Mouse (Mus musculus) CH12F3 (cell line): Measurements from ENCODE around the gene Gltp.

Experiments
- in situ Hi-C: fragments of 300-500 bp; cut with MboI; formaldehyde crosslinking; loops from 2 replicates; pipeline ENCODE4 v1.14.3; 2020; ENCODE audit warnings: low sequenced_read_pairs

Gene Gltp

GRCm38 (mm10) chr5:114702403-114703392, 11.9 kb upstream of the Gltp start:
- in situ Hi-C loops: no loop called here

- in situ Hi-C loops: no loop called here
Measured at GRCm38 (mm10) chr5:114699015-114699414, 8.2 kb upstream of the Gltp start.

DNA sequence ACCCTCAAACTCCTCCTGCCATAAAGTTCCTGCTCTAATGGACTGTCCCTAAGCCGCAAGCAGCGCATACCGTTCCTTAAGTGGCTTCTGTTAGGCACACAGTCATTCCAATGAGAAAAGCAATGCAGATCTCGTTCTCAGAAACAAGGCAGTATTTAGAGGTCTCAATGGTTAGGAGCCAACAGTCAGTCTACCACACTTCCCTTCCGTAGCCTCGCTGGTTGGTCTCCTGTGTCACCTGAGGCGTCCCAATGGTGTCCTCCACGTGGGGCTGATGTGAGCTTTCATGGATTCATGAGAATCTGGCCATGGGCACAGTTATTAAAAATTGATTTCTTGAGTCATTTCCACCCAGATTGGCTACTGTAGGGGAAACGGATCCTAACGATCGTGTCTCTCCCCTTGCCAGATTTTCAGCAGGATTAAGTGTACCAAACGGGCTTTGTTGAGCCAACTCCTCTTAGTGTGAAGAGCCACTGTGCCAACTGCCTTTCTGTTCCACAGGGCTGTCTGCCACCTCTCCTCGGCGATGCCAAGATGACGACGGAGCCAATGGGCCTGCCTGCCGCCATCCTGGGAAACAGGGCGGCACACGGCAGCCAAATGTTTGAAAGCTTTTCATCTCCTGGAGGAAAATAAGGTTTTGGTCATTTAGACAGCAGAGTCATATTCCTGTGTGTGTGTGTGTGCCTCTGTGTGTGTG, 7.4 kb upstream of the Gltp start:
- in situ Hi-C loops: no loop called here

GRCm38 (mm10) chr5:114696939-114697338, 6.2 kb upstream of the Gltp start:
- in situ Hi-C loops: no loop called here

DNA sequence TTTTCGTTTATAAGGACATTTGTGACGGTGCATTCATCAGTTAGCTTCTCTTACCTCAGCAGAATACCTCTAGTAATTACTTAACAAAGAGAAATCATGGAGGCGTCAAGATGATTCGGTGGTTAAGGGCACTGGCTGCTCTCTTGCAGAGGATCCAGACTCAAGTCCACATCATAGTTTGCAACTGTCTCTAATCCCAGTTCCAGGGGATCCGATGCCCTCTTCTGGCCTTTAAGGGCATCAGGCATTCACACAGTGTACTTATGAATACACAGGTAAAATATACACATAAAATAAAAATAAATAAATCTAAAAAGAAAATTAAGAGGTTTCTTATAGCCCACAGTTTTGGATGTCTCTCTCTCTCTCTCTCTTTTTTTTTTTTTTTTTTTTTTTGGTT, 5.0 kb upstream of the Gltp start:
- in situ Hi-C loops: no loop called here

DNA sequence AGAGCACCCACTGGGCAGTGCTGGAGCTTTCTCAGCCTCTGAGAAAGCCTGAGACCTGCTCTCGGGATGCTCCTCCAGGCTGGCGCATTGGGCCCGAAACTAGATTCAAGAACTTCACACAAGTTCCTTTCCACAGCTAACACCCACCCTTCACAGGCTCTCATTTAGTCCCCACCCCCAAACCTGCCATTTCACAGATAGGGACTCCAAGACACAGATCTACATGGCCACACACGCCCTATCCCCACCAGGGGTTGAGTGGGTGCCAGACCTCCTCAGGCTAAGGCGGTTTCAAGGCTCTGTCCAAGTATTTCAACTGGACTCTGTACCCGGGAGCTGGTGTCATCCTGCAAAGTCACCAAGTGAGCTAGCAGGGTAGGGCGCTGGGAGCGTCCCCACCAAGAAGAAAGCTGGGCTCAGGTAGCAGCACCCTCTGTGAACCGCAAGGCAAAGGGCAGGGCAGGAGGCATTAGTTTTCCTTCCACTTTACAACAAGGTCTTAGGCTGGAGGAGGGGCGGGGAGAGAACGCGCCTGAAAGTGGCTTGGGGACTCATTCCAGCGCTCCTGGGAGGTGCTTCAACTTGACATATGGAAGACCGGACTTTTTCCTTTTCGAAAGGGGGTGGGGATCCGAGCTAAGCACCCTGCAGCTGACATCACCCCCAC, 951 bp downstream of the Gltp start:
- in situ Hi-C loops: no loop called here

GRCm38 (mm10) chr5:114688703-114689102, 2.1 kb downstream of the Gltp start:
- in situ Hi-C loops: no loop called here

DNA sequence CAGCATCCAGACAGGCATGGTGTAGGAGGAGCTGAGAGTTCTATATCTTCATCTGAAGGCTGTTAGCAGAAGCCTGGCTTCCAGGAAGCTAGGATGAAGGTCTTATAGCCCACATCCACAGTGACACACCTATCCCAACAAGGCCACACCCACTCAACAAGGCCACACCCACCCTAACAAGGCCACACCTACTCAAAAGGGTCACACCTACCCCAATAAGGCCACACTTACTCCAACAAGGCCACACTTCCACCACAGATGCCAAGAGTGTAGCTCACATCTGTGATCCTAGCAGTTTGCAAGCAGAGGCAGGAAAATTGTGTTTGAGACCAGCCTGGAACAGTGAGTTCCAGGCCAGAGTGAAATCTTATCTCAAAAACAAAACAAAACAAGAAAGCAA, 2.9 kb downstream of the Gltp start:
- in situ Hi-C loops: no loop called here

GRCm38 (mm10) chr5:114686726-114687210, 4.0 kb downstream of the Gltp start:
- in situ Hi-C loops: no loop called here

- in situ Hi-C loops: no loop called here
Measured at GRCm38 (mm10) chr5:114685986-114686385, 4.8 kb downstream of the Gltp start.

DNA sequence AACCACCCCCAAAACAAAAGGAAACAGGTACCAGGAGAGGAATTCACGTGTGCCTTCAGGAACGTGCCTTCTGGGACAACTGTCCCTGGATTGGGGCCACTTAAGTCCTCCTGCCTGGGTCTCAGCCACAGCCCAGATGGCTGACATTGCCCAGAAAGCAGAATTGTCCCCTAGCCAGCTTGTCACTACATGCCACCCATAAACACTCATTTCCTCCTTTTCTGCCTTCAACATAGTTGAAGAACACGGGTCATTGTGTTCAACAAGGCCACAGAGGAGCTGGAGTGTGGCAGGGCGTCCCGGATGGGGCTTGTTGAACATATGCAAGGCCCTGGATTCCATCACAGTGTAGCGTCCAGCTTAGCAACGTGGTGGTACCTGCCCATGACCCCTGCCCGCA, 9.1 kb downstream of the Gltp start:
- in situ Hi-C loops: no loop called here

DNA sequence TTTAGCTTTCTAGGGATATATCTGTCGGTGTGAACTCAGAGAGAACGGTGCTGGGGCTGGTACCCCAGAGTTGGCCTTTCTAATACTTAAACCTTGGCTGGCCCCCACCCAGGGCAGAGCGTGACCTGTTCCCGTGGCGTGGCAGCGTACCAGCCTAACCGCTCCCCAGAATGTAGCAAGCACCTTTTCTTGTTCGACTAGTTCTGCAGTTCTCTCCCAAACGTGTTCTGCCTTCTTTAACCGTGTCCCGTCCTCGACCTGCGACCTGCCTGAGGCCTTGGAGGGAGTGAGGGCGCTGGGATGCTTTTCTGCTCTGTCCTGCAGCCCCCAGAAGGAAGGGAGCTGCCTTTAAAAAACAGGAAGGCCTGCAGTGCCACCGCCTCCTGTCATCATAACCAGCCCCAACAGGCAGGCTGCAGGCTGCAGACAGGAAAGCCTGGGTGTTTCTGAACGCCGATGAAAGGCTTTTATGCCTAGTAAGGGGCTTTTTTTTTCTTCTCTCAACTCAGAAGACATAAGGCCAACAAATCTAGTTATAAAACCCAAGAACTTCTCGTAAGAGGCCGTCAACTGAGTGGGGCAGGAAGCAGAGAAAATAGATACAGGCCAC, 10.0 kb downstream of the Gltp start:
- in situ Hi-C loops: no loop called here

DNA sequence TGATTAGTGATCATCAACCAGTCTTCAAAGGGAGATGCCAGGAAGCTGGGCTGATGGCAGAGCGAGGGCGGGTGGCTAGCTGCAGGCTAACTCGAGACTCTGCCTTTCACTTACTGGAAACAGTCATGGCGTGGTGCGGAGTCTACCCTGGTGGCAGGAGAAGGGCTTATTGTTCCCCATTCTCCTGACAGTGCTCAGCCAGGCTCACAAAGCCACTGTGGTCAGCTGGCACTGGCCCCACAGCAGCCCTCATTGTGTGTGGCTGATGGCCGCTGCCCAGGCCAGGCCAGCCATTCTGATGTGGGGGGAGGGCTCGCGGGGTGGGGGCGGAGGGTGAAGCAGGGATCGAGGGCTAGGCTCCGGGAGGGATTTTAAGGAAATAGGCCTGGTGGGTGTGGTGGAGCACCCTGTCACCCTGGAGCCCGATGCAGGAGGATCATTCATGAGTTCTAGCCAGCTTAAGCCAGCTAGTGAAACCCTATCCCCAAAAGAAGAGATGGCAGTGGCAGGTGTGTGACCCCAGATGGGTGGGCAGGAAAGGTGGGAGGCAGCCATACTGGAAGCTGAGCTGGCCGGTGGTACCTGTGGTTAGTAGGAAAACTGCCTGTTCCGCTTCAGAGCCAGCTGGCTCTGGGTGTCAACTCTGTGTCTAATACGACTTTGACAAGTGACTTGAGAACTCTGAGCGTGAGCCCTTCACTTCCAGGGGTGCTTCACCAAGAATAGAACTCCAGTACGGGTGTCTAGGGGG, 10.8 kb downstream of the Gltp start:
- in situ Hi-C loops: no loop called here

DNA sequence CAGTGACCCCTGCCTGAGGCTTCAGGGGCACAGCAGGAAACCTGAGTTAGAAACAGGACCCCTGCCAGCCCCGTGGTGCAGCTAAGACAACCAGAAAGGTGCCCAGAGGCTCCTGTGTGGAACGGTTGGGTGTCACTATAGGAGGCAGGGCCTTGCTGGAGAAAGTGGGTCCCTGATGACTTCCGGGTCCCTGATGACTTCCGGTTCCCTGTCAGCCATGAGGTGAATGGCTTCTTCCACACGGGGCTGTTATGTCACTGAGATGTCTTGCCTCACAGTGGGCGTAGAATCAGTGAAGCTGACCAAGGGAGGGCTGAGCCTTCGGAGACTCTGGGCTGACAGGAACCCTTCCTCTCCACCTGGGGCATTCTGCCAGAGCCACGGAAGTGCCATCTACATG, 16.2 kb downstream of the Gltp start:
- in situ Hi-C loops: no loop called here

GRCm38 (mm10) chr5:114673114-114673513, 17.7 kb downstream of the Gltp start:
- in situ Hi-C loops: no loop called here

GRCm38 (mm10) chr5:114669014-114669413, 21.8 kb downstream of the Gltp start:
- in situ Hi-C loops: no loop called here

- in situ Hi-C loops: no loop called here
Measured at GRCm38 (mm10) chr5:114667228-114667856, 23.4 kb downstream of the Gltp start.

DNA sequence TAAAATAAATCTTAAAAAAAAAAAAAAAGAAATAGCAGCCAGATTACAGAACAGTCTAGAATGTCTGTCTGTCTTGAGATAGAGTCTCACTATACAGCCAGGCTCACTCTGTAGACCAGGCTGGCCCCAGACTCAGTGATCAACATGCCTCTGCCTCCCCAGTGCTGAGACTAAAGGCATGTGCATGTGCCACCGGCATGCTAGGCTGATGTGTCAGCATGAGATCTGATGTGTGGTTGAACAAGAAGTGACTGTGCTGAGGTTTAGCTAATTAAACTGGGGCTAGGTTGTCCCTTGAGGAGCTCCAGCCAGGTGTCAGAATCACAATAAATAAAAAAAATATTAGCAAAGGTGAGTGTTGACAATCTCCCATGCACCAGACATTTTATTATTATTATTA, 24.1 kb downstream of the Gltp start:
- in situ Hi-C loops: no loop called here

DNA sequence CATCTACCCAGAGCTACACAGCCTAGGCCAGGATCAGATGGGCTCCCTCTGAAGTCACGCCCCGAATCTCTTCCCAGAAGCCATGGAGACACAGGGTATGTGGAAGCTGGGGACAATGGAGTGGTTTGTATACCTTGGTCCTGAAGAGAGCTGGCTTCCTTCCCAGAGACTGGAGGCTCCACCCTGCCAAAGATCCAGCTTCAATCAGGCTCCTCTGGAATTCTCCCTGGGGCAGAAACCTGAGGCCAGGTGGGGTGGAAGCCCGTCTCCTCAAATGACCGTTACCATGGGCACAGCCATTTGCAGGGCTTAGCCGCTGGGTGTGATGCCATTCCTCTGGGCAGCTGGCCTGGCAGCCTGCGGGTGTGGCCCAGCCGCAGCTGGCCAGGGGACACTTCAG, 26.0 kb downstream of the Gltp start:
- in situ Hi-C loops: no loop called here

GRCm38 (mm10) chr5:114664139-114664538, 26.6 kb downstream of the Gltp start:
- in situ Hi-C loops: no loop called here
